Mouse (Mus musculus): ENCODE data around the gene Scrt2.
"Not testable (repeated sequence)": the region's sequence is repeated elsewhere in the genome, so short reads cannot be mapped to it uniquely, and the experiment has no call there.

Gene Scrt2

GRCm38 (mm10) chr2:152080685-152081541, at the start of gene Scrt2:
TSS of gene Scrt2 (plus strand) at chr2:152081529.
- DNase-seq (ENCODE audit: low spot score in 2 of 2): peak; percentile 50 to 59

GRCm38 (mm10) chr2:152040101-152040500, 41.2 kb upstream of the Scrt2 start:
- DNase-seq (ENCODE audit: low spot score in 2 of 2): no peak

GRCm38 (mm10) chr2:152047116-152048002, 34.0 kb upstream of the Scrt2 start:
- no peak for DNase-seq (ENCODE audit: low spot score in 2 of 2)

- peak in 1 of 2 experiments; percentile 34 for DNase-seq (ENCODE audit: low spot score in 2 of 2)
These were observed 33.0 kb upstream of the Scrt2 start for GRCm38 (mm10) chr2:152048003-152048980.

GRCm38 (mm10) chr2:152048981-152049441, 32.3 kb upstream of the Scrt2 start:
- no peak for DNase-seq (ENCODE audit: low spot score in 2 of 2)

DNA sequence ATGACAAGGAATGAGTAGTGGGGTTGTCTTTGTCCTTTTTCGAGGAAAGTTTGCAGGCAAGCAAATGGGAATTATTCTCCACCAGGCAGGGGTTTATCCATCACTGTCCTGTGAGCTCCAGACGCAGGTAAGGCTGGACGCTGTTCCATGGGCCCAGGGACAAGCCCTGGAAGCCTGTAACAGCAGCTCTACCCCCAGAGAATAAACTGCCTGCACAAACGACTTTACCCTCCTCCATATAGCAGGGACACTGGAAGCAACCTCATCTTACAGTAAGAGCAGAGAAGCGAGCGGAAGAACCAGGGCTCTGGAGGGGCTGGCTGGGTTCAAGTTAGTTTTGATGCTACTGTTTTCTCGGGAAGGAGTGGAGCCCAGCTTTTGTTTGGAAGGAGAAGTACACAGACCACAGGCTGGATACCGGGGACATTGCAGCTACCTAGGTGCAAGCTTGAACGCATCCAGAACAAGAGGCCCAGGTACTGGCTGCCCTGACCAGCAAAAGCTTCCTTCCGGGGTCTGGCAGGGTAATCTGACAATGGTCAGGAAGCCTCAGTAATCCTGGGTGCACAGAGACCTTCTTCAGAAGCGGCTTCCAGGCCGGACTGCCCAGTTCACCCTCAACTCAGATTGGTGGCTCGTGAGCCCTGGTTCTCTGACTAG, 31.6 kb upstream of the Scrt2 start:
- no peak for DNase-seq (ENCODE audit: low spot score in 2 of 2)

DNA sequence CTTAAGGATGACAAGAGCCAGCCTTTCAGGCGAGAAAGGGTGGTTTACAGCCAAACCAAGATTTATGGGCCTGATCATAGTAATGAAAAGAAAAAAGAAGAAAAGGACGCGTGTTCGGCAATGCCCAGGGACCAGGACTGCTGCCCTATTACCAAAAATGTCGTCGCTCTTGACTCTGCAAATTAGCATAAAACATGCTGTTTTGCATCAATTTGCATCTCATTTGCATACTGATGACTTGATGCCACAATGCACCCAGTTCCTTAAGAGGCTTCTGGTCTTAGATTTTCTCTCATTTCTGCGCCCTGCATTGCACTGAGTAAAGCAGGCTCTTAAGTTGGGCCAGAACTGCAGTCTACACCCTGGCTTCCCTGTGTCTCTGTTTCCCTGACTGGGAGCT, 31.0 kb upstream of the Scrt2 start:
- DNase-seq (ENCODE audit: low spot score in 2 of 2): no peak

DNA sequence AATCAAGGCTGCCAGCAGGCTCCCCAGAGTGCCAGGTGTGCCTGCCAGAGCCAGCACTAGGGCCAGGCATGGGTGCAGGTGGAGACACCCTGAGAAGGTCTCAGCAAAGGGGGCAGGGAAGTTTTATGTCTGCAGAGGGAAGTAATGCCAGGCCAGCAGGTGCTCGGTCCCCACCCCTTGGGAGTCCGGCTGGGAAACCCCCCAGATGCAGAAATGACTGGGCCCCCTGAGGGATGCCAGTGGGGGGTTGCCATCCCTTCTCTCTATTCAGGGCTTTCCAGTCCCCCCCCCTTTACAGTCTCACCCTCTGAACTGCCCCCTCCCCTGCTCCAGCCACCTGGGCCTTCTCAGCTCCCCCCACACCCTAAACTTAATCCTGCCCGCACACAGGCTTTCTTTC, 29.3 kb upstream of the Scrt2 start:
- DNase-seq (ENCODE audit: low spot score in 2 of 2): no peak

- no peak for DNase-seq (ENCODE audit: low spot score in 2 of 2)
These were observed 25.9 kb upstream of the Scrt2 start for GRCm38 (mm10) chr2:152055406-152055805.

DNA sequence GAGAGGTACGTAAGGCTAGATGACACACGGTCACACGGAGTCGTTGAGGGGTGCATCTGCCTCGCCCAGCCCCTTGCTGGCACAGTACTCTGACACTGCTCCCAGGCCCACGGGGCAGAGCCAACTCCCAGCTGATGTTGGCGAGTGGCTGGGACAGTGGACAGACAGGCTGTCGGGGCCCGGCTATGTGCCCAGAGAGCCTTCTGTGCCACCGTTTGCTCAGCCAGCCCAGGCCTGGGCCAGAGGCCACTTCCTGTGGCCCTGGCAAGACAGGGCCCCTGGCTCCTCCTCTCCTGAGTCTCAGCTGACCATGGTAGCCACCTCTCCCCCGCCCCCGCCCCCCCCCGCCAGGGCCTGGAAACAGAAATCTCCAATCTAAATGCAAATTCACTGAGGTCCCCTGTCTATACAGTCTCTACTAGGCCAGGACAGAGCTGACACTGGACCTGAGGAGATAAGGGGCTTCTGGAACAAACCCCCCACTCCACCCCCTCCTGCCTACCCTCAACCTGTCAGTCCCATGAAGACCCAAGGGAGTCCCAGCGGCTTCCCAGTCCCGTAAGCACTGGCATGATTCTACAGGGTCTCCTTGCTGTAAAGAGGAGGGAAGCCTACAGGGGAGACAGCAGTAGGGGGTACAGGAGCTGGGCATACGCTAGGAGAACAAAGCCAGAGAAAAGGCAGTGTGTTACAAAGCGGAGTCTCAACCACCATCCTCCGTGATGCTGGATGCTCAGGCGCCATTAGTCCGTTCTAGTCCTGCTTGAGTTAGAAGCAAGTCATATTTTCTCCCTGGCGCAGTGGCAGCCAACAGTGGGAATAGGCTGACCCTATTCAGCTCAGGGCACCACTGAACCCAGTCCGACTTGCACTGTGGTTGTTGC, 24.7 kb upstream of the Scrt2 start:
- peak; percentile 61 to 68 for DNase-seq (ENCODE audit: low spot score in 2 of 2)

- no peak for DNase-seq (ENCODE audit: low spot score in 2 of 2)
These were observed 24.1 kb upstream of the Scrt2 start for GRCm38 (mm10) chr2:152057252-152057563.

GRCm38 (mm10) chr2:152062817-152063216, 18.5 kb upstream of the Scrt2 start:
- DNase-seq (ENCODE audit: low spot score in 2 of 2): not testable (repeated sequence)

DNA sequence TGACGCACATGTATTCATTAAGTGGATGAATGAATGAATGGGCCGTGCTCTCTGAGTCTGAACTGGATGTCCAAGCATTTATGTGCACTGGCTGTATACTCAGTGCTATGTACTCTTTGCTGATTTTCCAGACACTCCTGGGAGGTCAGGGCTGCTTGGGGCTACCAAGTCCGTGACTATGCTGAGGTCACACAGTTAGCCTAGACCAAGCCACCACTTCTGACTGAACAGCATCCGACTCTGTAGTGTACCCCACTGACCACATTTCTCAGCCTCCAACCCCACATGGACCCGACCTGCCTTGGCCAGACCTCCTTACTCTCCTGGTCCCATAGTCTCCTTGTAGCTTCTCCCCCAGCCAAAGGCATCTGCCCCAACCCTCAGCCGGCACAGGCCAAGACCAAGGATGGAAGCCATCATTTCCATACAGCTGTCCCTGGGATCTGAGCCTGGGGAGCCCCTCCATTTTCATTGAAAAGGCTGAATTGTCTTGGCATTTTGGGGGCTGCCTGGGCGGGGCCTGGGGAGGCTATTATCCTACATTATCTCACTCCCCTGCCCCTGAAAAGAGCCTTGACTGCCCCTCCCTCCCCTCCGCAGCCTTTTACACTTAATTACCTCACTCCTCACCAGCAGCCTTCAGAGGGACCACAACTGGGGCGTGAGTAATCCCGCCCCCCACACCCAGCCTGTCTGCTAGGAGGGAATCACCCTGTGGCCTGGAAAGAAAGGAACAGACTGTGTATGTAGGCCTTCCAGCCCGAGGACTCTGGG, 12.5 kb upstream of the Scrt2 start:
- DNase-seq (ENCODE audit: low spot score in 2 of 2): no peak

GRCm38 (mm10) chr2:152069434-152069786, 11.9 kb upstream of the Scrt2 start:
- DNase-seq (ENCODE audit: low spot score in 2 of 2): no peak

GRCm38 (mm10) chr2:152069941-152070340, 11.4 kb upstream of the Scrt2 start:
- no peak for DNase-seq (ENCODE audit: low spot score in 2 of 2)

DNA sequence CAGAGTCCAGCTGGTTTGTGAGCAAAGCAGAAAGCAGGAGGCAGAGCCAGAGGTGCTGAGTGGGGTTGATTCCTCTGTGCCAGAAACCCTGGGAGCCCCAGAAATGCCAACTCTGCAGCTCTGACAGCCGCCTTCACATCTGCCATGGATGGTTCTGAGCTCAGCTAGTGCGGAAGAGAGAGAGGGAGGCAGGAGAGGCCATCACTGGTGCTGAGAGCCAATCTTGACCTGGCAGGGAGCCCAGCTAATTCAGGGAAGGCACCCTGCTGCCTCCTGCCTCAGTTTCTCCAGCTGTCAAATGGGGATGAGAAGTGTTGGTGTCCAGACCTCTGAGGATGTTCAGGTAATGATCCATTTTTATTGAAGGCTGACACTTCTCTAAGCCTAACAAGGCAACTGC, 6.8 kb upstream of the Scrt2 start:
- no peak for DNase-seq (ENCODE audit: low spot score in 2 of 2)

DNA sequence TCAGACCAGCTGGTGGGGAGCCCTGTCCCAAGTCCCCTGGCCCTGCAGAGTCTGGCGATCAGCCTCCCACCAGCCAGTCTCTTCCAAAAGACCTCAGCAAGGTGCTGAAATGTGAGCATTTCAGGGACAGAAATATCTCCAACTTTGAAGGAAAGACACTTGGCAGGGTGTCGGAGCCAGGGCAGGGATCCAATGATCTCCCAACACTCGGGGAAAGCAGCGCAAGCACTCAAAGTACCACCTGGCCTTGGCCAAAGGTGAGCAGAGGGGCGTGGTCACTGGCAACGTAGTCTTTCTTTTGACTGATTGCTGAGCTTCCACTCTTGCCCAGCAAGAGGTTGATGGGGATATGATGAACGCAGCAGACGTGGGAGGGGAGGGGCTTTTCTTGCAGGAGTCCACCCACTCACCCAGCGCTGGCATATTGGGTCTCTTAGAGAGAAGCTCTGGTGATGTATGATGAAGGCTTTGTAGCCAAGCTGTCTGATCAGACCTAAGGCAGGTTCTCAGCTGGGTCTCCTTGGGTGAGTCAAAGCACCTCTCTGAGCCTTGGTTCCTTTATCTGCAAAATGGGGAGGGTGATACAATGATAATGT, 5.9 kb upstream of the Scrt2 start:
- peak in 1 of 2 experiments; percentile 46 for DNase-seq (ENCODE audit: low spot score in 2 of 2)

- DNase-seq (ENCODE audit: low spot score in 2 of 2): no peak
These were observed 4.0 kb upstream of the Scrt2 start for GRCm38 (mm10) chr2:152077337-152077736.
